Mouse (Mus musculus) E14TG2a.4 (cell line): ENCODE measurements around the gene Senp7.
A peak's percentile ranks its signal among the peaks of the same experiment; 100 is the strongest.
"Not testable (repeated sequence)": the region's sequence is repeated elsewhere in the genome, so short reads cannot be mapped to it uniquely, and the experiment has no call there.

Source experiments
- H3K27me3 ChIP-seq: 2 replicates; pipeline ENCODE4 v1.6.1; 2014; ENCODE audit warnings: low read length, control low read depth; ENCODE audit not compliant: insufficient read depth
- H3K36me3 ChIP-seq: 2 replicates; pipeline ENCODE4 v1.6.1; 2014; ENCODE audit warnings: low read length, control low read depth; ENCODE audit not compliant: insufficient read depth
- H3K4me1 ChIP-seq: replicated peaks from 2 replicates; pipeline ENCODE4 v1.6.1; 2014; ENCODE audit warnings: low read depth, low read length, control low read depth
- H3K4me3 ChIP-seq: replicated peaks from 2 replicates; pipeline ENCODE4 v1.5.1; 2014; ENCODE audit warnings: mild to moderate bottlenecking, low read length
- H3K9me3 ChIP-seq: 2 replicates; pipeline ENCODE4 v1.6.1; 2014; ENCODE audit warnings: low read length, control low read depth
- CTCF ChIP-seq: conservative IDR thresholded peaks from 2 replicates; pipeline ENCODE4 v1.5.1; 2014; ENCODE audit warnings: low read length
- NANOG ChIP-seq: IDR thresholded peaks from 2 replicates; pipeline ENCODE4 v1.6.1; 2014; ENCODE audit warnings: borderline replicate concordance, low read length, mixed read lengths
- POU5F1 ChIP-seq: IDR thresholded peaks from 2 replicates; pipeline ENCODE4 v1.6.1; 2014; ENCODE audit warnings: low read length, borderline replicate concordance

Gene Senp7

GRCm38 (mm10) chr16:56074565-56074964, 26.4 kb downstream of the Senp7 start:
- Histone ChIP-seq H3K9me3 (peaks cover 1% of the 10 kb centered on the region; the same call in 1 of the 2 replicates), H3K4me1 (peaks cover 46% of the 10 kb centered on the region), H3K36me3 (no peaks in the 10 kb centered on the region), H3K4me3 (no peak overlapping the region), H3K27me3 (no peaks in the 10 kb centered on the region)
- TF ChIP-seq NANOG = no peak
- no peak for TF ChIP-seq POU5F1
- TF ChIP-seq CTCF = no peak

DNA sequence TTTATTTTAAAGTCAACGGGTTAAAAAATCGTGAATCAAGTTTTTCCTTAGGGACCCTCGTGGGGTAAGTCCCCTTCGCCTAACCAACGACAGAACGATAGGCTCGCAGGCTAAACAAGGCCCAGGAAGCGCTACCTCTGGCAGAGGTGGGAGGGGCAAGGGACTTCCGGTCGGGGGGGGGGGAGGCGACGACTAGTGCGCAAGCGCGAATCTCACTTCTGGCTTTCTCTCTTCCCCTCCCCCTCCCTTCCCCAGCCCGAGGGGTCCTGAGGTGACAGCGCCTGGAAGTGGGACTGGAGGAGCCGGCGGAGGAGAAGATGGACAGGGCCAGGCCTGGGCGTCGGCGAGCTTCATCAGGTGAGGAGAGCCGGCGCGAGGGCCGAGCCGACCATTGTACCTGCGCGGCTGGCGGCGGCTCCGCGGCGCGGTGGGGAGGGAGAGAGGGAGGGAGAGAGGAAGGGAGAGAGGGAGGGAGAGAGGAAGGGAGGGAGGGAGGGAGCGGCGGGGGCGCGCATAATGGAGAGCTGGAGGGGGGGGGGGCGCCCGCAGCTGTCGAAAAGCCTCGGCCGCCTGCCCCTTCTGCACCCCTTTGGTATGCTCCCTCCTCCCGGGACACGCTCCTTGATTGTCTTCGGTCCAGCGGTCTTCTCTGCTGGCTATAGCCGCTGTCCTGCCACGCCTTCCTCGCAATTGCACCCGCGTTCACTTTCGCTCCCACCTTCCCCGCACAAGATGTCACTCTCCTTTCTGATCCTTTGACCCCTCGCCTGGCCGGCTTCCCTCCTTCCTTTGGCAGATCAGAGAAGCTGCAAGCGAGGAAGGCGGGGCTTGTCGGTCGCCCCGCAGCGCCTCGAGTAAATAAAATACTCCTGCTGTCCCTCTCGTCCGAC, 27.3 kb downstream of the Senp7 start:
- H3K9me3 ChIP-seq = peaks cover 9% of the 10 kb centered on the region
- H3K36me3 ChIP-seq = no peaks in the 10 kb centered on the region
- H3K4me1 ChIP-seq = peaks cover 43% of the 10 kb centered on the region
- H3K27me3 ChIP-seq = no peaks in the 10 kb centered on the region
- peak overlapping the region; percentile 87 for H3K4me3 ChIP-seq
- no peak for TF ChIP-seq CTCF
- no peak for TF ChIP-seq NANOG
- no peak for TF ChIP-seq POU5F1

DNA sequence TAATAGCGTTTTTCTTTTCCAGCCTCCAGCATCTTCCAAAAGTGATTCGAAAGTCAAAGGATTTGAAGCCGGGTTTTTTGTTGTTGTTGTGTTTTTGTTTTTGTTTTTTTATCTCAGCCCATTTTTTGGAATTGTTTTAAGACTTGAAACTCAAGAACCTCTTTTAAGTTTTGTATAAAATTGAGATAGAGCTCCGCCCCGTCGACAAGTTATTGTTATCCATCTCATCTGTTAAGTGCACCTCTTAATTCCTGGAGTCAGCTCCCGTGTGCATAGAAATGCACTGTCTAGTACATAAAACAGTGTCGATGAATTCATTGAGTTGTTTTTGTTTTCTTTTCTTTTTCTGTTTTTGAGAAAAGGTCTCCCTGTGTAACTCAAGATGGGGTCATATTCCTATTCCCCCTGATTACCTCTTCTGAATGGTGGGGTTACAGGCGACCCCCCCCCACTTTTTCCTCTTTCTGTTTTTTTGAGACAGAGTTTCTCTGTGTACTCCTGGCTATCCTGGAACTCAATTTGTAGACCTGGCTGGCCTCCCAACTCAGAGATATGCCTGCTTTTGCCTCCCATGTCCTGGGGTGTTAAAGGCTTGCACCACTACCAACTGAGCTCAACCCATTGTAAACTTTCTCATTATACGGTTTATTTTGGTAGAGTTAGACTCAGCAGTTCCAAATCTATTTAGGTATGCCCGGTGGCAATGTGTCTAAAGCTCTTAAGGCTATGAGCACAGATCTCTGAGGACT, 28.2 kb downstream of the Senp7 start:
- TF ChIP-seq NANOG (no peak), CTCF (no peak), POU5F1 (no peak)
- H3K4me3 ChIP-seq = peak overlapping the region; percentile 87
- H3K27me3 ChIP-seq = no peaks in the 10 kb centered on the region
- H3K9me3 ChIP-seq = peaks cover 15% of the 10 kb centered on the region
- H3K4me1 ChIP-seq = peaks cover 35% of the 10 kb centered on the region
- H3K36me3 ChIP-seq = no peaks in the 10 kb centered on the region

- peaks cover 13% of the 10 kb centered on the region for H3K4me1 ChIP-seq
- no peak for TF ChIP-seq NANOG
- TF ChIP-seq CTCF = no peak
- TF ChIP-seq POU5F1 = no peak
- no peaks in the 10 kb centered on the region for H3K27me3 ChIP-seq
These were observed 31.3 kb downstream of the Senp7 start for GRCm38 (mm10) chr16:56079419-56079818.

DNA sequence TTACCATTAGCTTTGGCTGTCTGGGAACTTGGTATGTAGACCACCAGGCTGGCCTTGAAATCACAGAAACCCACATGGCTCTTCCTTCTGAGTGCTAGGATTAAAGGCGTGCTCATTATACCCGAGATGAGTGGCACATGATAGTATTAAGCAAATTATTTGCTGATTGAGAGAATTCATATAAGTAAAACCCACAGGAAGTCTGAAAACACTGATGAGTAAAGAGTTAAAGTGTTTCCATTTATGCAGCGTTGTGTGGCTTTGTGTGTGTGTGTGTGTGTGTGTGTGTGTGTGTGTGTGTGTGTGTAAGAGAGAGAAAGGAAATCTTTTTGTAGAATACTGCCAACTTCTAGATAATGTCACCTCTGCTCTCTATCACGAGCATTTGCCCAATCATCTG, 33.6 kb downstream of the Senp7 start:
- Histone ChIP-seq H3K27me3 (no peaks in the 10 kb centered on the region), H3K4me3 (no peak overlapping the region), H3K36me3 (no peaks in the 10 kb centered on the region), H3K4me1 (peaks cover under 1% of the 10 kb centered on the region; the same call in 1 of the 2 replicates), H3K9me3 (peaks cover 15% of the 10 kb centered on the region)
- TF ChIP-seq CTCF = no peak
- TF ChIP-seq NANOG = no peak
- TF ChIP-seq POU5F1 = no peak

More at GRCm38 (mm10) chr16:56079419-56079818, 31.3 kb downstream of the Senp7 start:
- H3K9me3 ChIP-seq = peaks cover 15% of the 10 kb centered on the region
- no peaks in the 10 kb centered on the region for H3K36me3 ChIP-seq
- H3K4me3 ChIP-seq = no peak overlapping the region

DNA sequence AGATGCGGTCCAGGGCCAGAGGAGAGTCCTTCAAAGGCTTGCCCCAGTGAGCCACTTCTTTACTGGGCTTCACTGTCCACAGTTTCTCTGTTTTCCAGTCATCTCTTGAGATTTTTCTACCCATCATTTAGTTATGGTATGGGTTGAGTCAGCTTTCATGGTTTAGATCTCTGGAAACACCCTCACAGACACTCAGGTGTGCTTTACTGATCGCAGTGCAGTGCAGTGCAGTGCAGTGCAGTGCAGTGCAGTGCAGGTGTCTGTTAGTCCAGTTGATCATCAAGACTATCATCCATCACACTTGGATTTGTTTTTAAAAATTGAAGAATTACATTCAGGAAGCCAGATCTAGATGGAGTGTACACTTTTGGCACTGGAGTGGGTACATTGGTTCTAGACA, 38.2 kb downstream of the Senp7 start:
- Histone ChIP-seq H3K4me3 (no peak overlapping the region), H3K36me3 (no peaks in the 10 kb centered on the region), H3K27me3 (no peaks in the 10 kb centered on the region), H3K4me1 (peaks cover 8% of the 10 kb centered on the region), H3K9me3 (no peaks in the 10 kb centered on the region)
- TF ChIP-seq POU5F1 (no peak), CTCF (no peak), NANOG (no peak)

DNA sequence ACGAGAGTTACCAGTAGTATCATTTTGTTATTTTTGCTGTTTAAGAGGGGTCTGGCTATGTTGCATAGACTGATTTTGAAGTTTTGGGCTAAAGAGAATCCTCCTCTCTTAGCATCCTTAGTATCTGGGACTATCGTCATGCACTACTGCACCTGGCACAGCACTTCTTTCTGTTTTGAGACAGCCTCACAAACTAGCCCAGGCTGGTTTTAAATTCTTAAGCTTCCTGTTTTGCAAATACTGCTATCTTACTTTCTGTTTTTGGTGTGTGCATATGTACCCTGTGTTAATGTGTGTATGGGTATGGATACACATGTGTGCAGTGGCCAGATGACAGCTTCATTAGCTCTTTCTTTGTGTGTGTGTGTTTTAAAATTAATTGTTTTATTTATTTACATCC, 42.2 kb downstream of the Senp7 start:
- peaks cover 8% of the 10 kb centered on the region for H3K4me1 ChIP-seq
- H3K36me3 ChIP-seq = no peaks in the 10 kb centered on the region
- no peak for TF ChIP-seq POU5F1
- TF ChIP-seq CTCF = no peak
- no peak for TF ChIP-seq NANOG
- no peaks in the 10 kb centered on the region for H3K9me3 ChIP-seq
- H3K27me3 ChIP-seq = no peaks in the 10 kb centered on the region
- H3K4me3 ChIP-seq = no peak overlapping the region

DNA sequence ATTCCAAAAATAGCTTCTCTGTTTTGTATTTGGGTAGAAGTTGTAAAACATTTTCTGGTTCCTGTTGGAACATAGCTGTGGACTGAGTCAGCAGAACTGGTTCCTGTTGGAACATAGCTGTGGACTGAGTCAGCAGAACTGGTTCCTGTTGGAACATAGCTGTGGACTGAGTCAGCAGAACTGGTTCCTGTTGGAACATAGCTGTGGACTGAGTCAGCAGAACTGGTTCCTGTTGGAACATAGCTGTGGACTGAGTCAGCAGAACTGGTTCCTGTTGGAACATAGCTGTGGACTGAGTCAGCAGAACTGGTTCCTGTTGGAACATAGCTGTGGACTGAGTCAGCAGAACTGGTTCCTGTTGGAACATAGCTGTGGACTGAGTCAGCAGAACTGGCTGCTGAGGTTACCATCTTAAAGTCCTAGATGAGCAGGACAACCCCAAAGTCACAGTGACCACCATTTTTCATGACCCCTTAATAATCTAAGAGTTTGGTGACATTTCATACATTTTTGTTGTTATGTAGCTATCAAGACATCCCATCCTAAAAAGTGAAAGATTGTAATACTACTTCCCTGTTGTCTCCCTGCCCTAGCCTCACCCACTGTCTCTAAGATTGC, 48.4 kb downstream of the Senp7 start:
- H3K36me3 ChIP-seq, H3K4me1 ChIP-seq, H3K4me3 ChIP-seq, H3K27me3 ChIP-seq: not testable (repeated sequence)
- peaks cover 11% of the 10 kb centered on the region for H3K9me3 ChIP-seq
